Mouse (Mus musculus) midbrain, embryonic 16.5 days (tissue): Measurements from ENCODE around the gene Gars. TPM values are rescaled to one million over a fixed set of nuclear protein-coding genes. Genes with fewer than 3 reads are reported as not detected.
A peak's percentile ranks its signal among the peaks of the same experiment; 100 is the strongest.

Source experiments
- ATAC-seq: fragments of 200-750 bp; cut with Nextera tagmentation; 2 replicates; pipeline ENCODE4 v1.8.0; 2017; ENCODE audit warnings: moderate TSS enrichment
- H3K27ac ChIP-seq: fragments of 300-500 bp; sonication (generic); 2 replicates; pipeline ENCODE4 v1.5.1; 2014; ENCODE audit warnings: mild to moderate bottlenecking, low read length, mixed read lengths
- H3K27me3 ChIP-seq: fragments of 300-500 bp; sonication (generic); 2 replicates; pipeline ENCODE4 v1.6.1; 2014; ENCODE audit warnings: low read depth, low read length, mixed read lengths; ENCODE audit not compliant: control insufficient read depth, insufficient read depth
- H3K36me3 ChIP-seq: fragments of 300-500 bp; sonication (generic); 2 replicates; pipeline ENCODE4 v1.6.1; 2014; ENCODE audit warnings: mild to moderate bottlenecking, low read length, moderate library complexity, mixed read lengths; ENCODE audit not compliant: control insufficient read depth, insufficient read depth
- H3K4me1 ChIP-seq: fragments of 300-500 bp; sonication (generic); 2 replicates; pipeline ENCODE4 v1.6.1; 2014; ENCODE audit warnings: mild to moderate bottlenecking, low read length, mixed read lengths; ENCODE audit not compliant: control insufficient read depth, insufficient read depth
- H3K4me2 ChIP-seq: fragments of 300-500 bp; sonication (generic); 2 replicates; pipeline ENCODE4 v1.6.1; 2014; ENCODE audit warnings: mild to moderate bottlenecking, low read length, mixed read lengths
- H3K4me3 ChIP-seq: fragments of 300-500 bp; sonication (generic); 2 replicates; pipeline ENCODE4 v1.5.1; 2014; ENCODE audit warnings: low read depth, mild to moderate bottlenecking, low read length, moderate library complexity, mixed read lengths
- H3K9ac ChIP-seq: fragments of 300-500 bp; sonication (generic); 2 replicates; pipeline ENCODE4 v1.6.1; 2014; ENCODE audit warnings: low read depth, low read length, mixed read lengths
- H3K9me3 ChIP-seq: fragments of 300-500 bp; sonication (generic); replicated peaks from 2 replicates; pipeline ENCODE4 v1.6.1; 2014; ENCODE audit warnings: mild to moderate bottlenecking, low read length, mixed read lengths; ENCODE audit not compliant: control insufficient read depth, poor library complexity, severe bottlenecking
- WGBS: fragments of 180-500 bp; shearing (Covaris S2); extraction: QIAGEN DNeasy Blood & Tissue Kit; methylation state at CpG from one replicate; pipeline ENCODE4 v1.1.7; 2014; 5-methylcytosine and 5-hydroxymethylcytosine counted together
- polyA plus RNA-seq: library from polyadenylated mRNA; unstranded; fragments of >200 nt; fragmentation: Nextera tagmentation; extraction: Ambion mirVana; gene quantifications from 2 replicates; pipeline ENCODE4 v1.2.1, GENCODE M21; 2015

Gene Gars
- polyA plus RNA-seq, 1 experiment from 2014 or later, result 225 TPM

DNA sequence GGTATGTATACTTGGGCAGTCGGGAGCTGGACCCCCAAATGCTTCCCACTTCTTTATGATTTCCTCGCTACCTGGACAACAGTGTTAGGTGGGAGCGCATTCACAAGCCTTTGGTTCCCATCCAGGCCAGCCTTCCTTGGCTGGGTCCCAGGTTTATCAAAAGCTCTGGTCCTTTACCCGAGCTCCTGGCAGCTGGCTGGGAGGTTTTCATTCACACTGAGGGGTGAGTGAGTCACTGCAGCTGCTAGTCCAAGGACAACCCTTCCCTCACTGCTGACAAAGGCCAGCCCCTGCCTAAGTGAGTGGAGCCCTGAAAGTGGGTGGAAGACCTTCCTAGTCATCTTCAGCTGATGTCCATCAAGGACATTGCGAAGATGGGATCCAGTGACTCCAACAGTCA, 60.2 kb downstream of the Gars start:
- H3K9me3 ChIP-seq, result no peaks in the 10 kb centered on the region
- 73% methylated on average over 5 of the region's 5 CpGs for WGBS
- H3K4me2 ChIP-seq, result no peak overlapping the region
- ATAC-seq, result no peak
- H3K9ac ChIP-seq, result no peak overlapping the region
- H3K27ac ChIP-seq, result no peak overlapping the region
- no peak overlapping the region for H3K4me3 ChIP-seq
- no peaks in the 10 kb centered on the region for H3K27me3 ChIP-seq
- no peaks in the 10 kb centered on the region for H3K4me1 ChIP-seq
- no peaks in the 10 kb centered on the region for H3K36me3 ChIP-seq

DNA sequence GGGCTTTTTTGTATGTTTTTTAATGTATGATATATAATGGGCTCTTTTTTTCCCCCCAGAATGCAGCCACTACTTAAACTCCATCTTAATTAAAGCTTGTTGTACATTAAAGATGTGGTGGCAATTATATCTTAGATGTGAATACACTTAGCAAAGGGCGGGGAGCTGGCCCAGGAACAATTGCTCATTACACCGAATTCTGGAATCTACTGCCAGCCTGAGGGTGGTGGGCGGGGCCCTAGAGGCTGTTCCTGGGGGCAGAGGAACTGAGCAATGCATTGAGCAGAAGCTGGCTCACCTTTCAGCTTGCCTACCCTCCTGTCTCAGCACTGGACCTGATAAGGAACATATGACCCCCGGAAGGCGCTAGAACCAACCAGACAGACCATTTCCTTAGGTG, 60.8 kb downstream of the Gars start:
- H3K27me3 ChIP-seq, result no peaks in the 10 kb centered on the region
- no peaks in the 10 kb centered on the region for H3K9me3 ChIP-seq
- no peak overlapping the region for H3K4me3 ChIP-seq
- no peaks in the 10 kb centered on the region for H3K36me3 ChIP-seq
- H3K4me2 ChIP-seq, result no peak overlapping the region
- no peak for ATAC-seq
- no peak overlapping the region for H3K27ac ChIP-seq
- H3K4me1 ChIP-seq, result no peaks in the 10 kb centered on the region
- H3K9ac ChIP-seq, result no peak overlapping the region
- 84% methylated on average over 5 of the region's 5 CpGs for WGBS

DNA sequence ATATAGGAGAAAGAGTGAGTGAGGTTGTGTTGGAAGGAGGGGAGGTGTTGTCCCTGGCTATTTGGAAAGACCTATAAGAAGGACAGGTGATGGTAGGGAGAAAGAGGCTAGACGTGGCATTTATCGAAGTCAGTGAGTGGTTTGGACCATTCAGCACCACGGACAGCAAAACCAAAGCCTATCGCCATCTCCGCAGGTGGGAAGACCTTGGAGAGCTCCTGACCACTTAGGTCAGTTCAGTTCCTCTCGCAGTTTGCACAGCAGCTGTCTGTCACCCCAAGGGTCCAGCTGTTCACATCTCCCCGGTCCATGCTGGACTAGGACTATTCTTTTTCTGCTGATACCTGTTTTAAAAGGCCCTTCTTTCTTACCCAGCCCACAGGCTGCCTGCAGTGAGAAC, 70.6 kb downstream of the Gars start:
- Histone ChIP-seq H3K27me3 (peaks cover 4% of the 10 kb centered on the region; the same call in 1 of the 2 replicates), H3K27ac (no peak overlapping the region), H3K4me3 (no peak overlapping the region), H3K4me1 (no peaks in the 10 kb centered on the region), H3K9ac (no peak overlapping the region), H3K36me3 (no peaks in the 10 kb centered on the region), H3K9me3 (no peaks in the 10 kb centered on the region), H3K4me2 (no peak overlapping the region)
- ATAC-seq, result no peak
- WGBS, result 20% methylated on average over 7 of the region's 7 CpGs

DNA sequence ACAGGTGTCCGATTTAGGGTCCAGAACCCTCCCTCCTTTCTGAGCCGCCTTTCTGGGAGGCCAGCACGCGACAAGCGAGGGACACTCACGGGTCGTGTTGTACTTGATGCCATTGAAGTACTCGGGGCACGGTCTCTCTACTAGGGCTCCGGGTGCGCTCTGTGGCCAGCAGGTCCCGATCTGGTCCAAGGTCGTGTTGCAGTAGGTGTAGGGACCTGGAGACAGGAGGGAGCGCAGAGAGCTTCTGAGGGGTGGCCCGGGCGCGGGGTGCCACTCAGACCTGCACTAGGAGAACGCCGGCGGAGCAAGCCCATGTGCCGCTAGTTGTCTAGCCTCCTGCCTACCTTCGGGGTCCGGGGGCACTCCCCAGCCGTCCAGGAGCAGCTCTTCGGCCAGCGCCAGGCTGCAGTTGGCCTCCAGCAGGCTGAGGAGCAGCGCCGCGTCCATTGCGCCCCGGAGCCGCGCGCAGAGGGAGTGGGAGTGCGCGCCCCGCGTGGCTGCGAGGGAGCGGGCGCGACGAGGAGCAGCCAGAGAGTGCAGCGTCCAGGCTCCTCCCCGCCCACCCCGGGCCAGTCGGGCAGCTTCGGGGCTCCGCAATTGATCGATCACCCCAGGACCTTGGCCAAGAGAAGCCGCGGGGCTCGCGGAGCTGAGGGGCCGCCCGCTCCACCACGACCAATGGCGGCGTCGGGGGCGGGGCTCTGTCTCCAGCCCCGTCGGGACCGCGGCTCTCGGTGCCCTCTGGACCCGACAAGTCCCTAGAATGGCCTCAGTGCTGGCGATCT, 79.7 kb downstream of the Gars start:
- peak overlapping the region; percentile 78 for H3K4me2 ChIP-seq
- H3K27me3 ChIP-seq, result peaks cover 32% of the 10 kb centered on the region
- no peaks in the 10 kb centered on the region for H3K36me3 ChIP-seq
- ATAC-seq, result peak; percentile 52
- peak overlapping the region; percentile 61 for H3K4me3 ChIP-seq
- under 1% methylated on average over 64 of the region's 68 CpGs for whole genome bisulfite sequencing
- no peak overlapping the region for H3K27ac ChIP-seq
- H3K4me1 ChIP-seq, result peaks cover 18% of the 10 kb centered on the region
- H3K9ac ChIP-seq, result peak overlapping the region; percentile 67
- H3K9me3 ChIP-seq, result no peaks in the 10 kb centered on the region

DNA sequence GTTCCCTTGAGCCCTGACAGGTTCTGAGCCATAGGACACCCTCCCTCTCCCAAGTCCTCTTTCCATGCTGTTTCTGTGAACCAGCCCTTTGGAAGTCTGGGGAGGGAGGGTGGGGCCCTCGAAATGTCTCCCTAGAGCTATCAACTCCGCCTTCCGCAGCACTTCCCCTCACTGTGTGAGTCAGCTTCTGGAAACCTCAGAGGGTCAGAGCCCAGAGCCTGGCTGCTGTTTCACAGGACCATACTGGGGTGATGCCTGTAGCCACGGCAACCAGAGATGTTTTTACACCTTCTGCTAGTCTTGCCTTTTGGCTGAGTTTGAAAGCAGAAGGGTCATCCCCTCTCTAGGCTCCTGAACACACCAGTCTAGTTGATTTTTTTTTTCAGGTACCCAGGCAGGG, 85.2 kb downstream of the Gars start:
- Histone ChIP-seq H3K9ac (no peak overlapping the region), H3K9me3 (no peaks in the 10 kb centered on the region), H3K4me2 (no peak overlapping the region), H3K36me3 (no peaks in the 10 kb centered on the region), H3K4me1 (peaks cover 9% of the 10 kb centered on the region; the same call in 1 of the 2 replicates), H3K4me3 (no peak overlapping the region), H3K27me3 (peaks cover 7% of the 10 kb centered on the region), H3K27ac (no peak overlapping the region)
- 44% methylated on average over 4 of the region's 4 CpGs for WGBS
- no peak for ATAC-seq

DNA sequence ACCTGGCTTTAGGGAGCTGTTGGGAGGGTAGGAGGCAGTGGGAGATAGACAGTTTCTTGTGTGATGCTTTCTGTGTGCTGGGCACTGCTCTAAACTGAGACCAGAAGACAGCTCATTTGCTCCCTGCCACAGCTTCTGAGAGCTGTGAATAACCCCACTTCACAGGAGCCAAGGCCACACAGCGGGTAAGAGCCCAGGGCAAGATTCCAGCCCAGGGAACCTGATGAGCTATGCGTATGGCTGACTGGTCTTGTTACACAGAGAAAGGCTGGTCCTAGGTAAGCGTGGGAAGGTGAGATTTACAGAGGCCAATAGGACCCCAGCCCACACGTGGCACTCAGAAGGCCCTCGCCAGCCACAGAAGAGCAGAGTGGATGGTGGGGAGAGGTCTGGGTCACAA, 88.8 kb downstream of the Gars start:
- H3K4me3 ChIP-seq, result no peak overlapping the region
- no peak overlapping the region for H3K27ac ChIP-seq
- H3K36me3 ChIP-seq, result no peaks in the 10 kb centered on the region
- no peak for ATAC-seq
- no peaks in the 10 kb centered on the region for H3K9me3 ChIP-seq
- no peak overlapping the region for H3K9ac ChIP-seq
- 82% methylated on average over 5 of the region's 5 CpGs for WGBS
- H3K4me2 ChIP-seq, result no peak overlapping the region
- H3K4me1 ChIP-seq, result peaks cover 6% of the 10 kb centered on the region; the same call in 1 of the 2 replicates
- no peaks in the 10 kb centered on the region; the same call in 1 of the 2 replicates for H3K27me3 ChIP-seq

- no peaks in the 10 kb centered on the region; the same call in 1 of the 2 replicates for H3K27me3 ChIP-seq
- no peak overlapping the region for H3K9ac ChIP-seq
- no peaks in the 10 kb centered on the region for H3K9me3 ChIP-seq
- ATAC-seq, result no peak
- no peak overlapping the region for H3K4me2 ChIP-seq
- H3K4me1 ChIP-seq, result no peaks in the 10 kb centered on the region
- no peaks in the 10 kb centered on the region for H3K36me3 ChIP-seq
- no peak overlapping the region for H3K27ac ChIP-seq
- H3K4me3 ChIP-seq, result no peak overlapping the region
Measured at GRCm38 (mm10) chr6:55128391-55128790, 90.6 kb downstream of the Gars start.

Other genes starting within 250 kb of the Gars start
- gene Znrf2, start 221.1 kb upstream of the Gars start, polyA plus RNA-seq, result 6.2 and 6.4 TPM in 2 replicates
- gene Nod1, start 65.4 kb upstream of the Gars start, polyA plus RNA-seq, result 2.6 and 2.8 TPM in 2 replicates
- 13.6 and 14.5 TPM in 2 replicates for gene Ggct, start 45.1 kb upstream of the Gars start, polyA plus RNA-seq
- gene Crhr2, start 95.0 kb downstream of the Gars start, polyA plus RNA-seq, result 1.6 and 1.9 TPM in 2 replicates
- not detected in 2 replicates for gene Inmt, start 137.0 kb downstream of the Gars start, polyA plus RNA-seq
- gene Mindy4, start 165.4 kb downstream of the Gars start, polyA plus RNA-seq, result 12.6 and 15.0 TPM in 2 replicates